Mouse (Mus musculus) intestine, embryonic 14.5 days (tissue): ENCODE measurements around the gene Tssk6. TPM values are rescaled to one million over a fixed set of nuclear protein-coding genes. Genes with fewer than 3 reads are reported as not detected.

Experiments
- ATAC-seq: fragments of 200-750 bp; cut with Nextera tagmentation; replicated peaks from 2 replicates; pipeline ENCODE4 v1.8.0; 2017; ENCODE audit warnings: low read depth, moderate number of reproducible peaks, moderate TSS enrichment, moderate library complexity; ENCODE audit not compliant: low FRiP score, low TSS enrichment
- DNase-seq: peaks from one replicate; pipeline ENCODE4 v3.0.0-alpha.2; 2018; ENCODE audit warnings: low spot score
- H3K27ac ChIP-seq: fragments of 300-500 bp; sonication (generic); 2 replicates; pipeline ENCODE4 v1.5.1; 2014; ENCODE audit warnings: low read depth, mild to moderate bottlenecking, control low read depth
- H3K27me3 ChIP-seq: fragments of 300-500 bp; sonication (generic); replicated peaks from 2 replicates; pipeline ENCODE4 v1.6.1; 2014; ENCODE audit warnings: low read length, control low read depth; ENCODE audit not compliant: control insufficient read depth, insufficient read depth
- H3K36me3 ChIP-seq: fragments of 300-500 bp; sonication (generic); 2 replicates; pipeline ENCODE4 v1.6.1; 2014; ENCODE audit warnings: low read length, control low read depth; ENCODE audit not compliant: control insufficient read depth, insufficient read depth
- H3K4me1 ChIP-seq: fragments of 300-500 bp; sonication (generic); replicated peaks from 2 replicates; pipeline ENCODE4 v1.6.1; 2014; ENCODE audit warnings: low read length, control low read depth, mixed read lengths; ENCODE audit not compliant: control insufficient read depth, insufficient read depth
- H3K4me2 ChIP-seq: fragments of 300-500 bp; sonication (generic); 2 replicates; pipeline ENCODE4 v1.6.1; 2014; ENCODE audit warnings: low read length
- H3K4me3 ChIP-seq: fragments of 300-500 bp; sonication (generic); 2 replicates; pipeline ENCODE4 v1.5.1; 2014; ENCODE audit warnings: low read depth, low read length, control low read depth, mixed read lengths
- H3K9ac ChIP-seq: fragments of 300-500 bp; sonication (generic); 2 replicates; pipeline ENCODE4 v1.6.1; 2014; ENCODE audit warnings: mild to moderate bottlenecking, low read length
- H3K9me3 ChIP-seq: fragments of 300-500 bp; sonication (generic); 2 replicates; pipeline ENCODE4 v1.6.1; 2016; ENCODE audit warnings: low read length, control low read depth; ENCODE audit not compliant: control insufficient read depth
- WGBS: fragments of 180-500 bp; shearing (Covaris S2); extraction: QIAGEN DNeasy Blood & Tissue Kit; methylation state at CpG from one replicate; pipeline ENCODE4 v1.1.7; 2014; 5-methylcytosine and 5-hydroxymethylcytosine counted together
- polyA plus RNA-seq: library from polyadenylated mRNA; unstranded; fragments of >200 nt; fragmentation: Nextera tagmentation; extraction: Ambion mirVana; gene quantifications from 2 replicates; pipeline ENCODE4 v1.2.1, GENCODE M21; 2014

The Tssk6 gene
- polyA plus RNA-seq, 1 experiment from 2014 or later: 4.0 TPM

DNA sequence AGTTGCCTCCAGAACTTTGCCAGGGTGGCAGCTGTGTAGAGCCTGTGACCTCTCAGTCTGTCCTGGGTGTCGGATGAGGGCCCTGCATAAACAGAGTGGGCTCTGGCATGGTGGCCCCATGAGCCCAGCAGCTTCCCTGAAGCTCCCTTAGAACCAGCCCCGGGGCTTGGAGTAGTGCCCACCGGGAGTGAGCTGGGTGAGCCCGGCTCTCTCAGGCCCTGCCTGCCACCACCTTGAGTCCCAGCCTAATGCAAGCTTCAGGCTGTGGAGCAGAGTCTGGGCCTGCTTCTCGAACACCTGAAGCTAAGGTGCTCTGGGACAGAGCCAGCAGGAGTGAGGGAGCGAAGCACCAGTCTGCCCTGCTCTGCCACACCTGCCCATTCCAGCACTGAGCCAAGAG lies 31.1 kb upstream of the Tssk6 start:
- no peak for DNase-seq
- 85% methylated on average over 6 of the region's 6 CpGs for WGBS

DNA sequence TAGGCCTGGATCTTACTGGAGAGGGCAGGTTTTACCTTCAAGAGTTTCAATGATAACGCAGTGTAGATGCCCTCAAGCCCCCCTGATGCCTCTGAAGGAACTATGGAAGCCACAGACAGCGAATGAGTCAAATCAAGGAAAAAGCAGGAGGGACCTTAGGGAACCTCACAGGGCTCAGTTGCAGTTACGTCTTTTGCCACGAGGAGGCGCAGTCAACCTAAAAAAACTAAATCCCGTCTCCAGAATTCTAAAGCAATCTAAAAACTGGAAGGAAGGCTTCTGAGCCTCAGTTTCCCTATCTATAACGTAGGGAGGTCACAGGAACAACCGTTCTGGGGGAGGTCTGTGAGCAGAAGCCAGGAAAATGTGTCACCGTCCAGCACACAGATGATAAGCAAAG lies 27.8 kb upstream of the Tssk6 start:
- no peak overlapping the region for H3K4me2 ChIP-seq
- ATAC-seq (no peak), DNase-seq (peak; percentile 92)
- H3K4me3 ChIP-seq: no peak overlapping the region
- no peaks in the 10 kb centered on the region for H3K4me1 ChIP-seq
- H3K36me3 ChIP-seq: no peaks in the 10 kb centered on the region
- H3K9me3 ChIP-seq: no peaks in the 10 kb centered on the region
- no peak overlapping the region for H3K9ac ChIP-seq
- 9% methylated on average over 9 of the region's 9 CpGs for WGBS
- H3K27me3 ChIP-seq: peaks cover 15% of the 10 kb centered on the region
- H3K27ac ChIP-seq: no peak overlapping the region

More for the DNA sequence above, 31.1 kb upstream of the Tssk6 start:
- Histone ChIP-seq H3K4me2 (no peak overlapping the region), H3K9ac (no peak overlapping the region), H3K4me3 (no peak overlapping the region), H3K27ac (no peak overlapping the region), H3K9me3 (no peaks in the 10 kb centered on the region), H3K4me1 (no peaks in the 10 kb centered on the region), H3K27me3 (no peaks in the 10 kb centered on the region), H3K36me3 (no peaks in the 10 kb centered on the region)
- no peak for ATAC-seq

DNA sequence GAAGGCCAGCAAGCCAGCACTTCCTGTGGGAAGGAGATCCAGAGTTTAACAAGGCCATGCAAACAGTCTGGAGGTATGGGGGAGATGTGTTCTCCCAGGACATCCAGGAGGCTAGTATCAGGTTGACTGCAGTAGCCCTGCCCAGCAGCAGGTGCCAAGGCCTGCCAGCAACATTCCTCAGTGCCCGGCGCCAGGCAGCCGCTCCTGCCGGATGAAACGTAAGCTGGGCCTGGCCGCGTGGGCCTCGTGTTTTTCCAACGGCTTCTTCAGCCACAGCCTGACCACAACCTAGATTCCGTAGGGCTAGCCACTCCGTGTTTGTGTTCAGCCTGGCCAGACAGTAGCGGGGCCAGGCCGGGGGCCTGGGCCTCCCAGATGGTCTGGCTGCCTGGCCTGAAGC lies 27.3 kb upstream of the Tssk6 start:
- Histone ChIP-seq H3K9ac (no peak overlapping the region), H3K4me2 (no peak overlapping the region), H3K4me1 (no peaks in the 10 kb centered on the region), H3K9me3 (no peaks in the 10 kb centered on the region), H3K27me3 (peaks cover 20% of the 10 kb centered on the region), H3K36me3 (no peaks in the 10 kb centered on the region), H3K27ac (no peak overlapping the region), H3K4me3 (no peak overlapping the region)
- DNase-seq (no peak), ATAC-seq (no peak)
- 85% methylated on average over 13 of the region's 13 CpGs for WGBS

GRCm38 (mm10) chr8:69876097-69876496 lies 25.9 kb upstream of the Tssk6 start:
- 48% methylated on average over 10 of the region's 10 CpGs for WGBS
- H3K4me2 ChIP-seq: no peak overlapping the region
- no peak overlapping the region for H3K9ac ChIP-seq
- H3K9me3 ChIP-seq: no peaks in the 10 kb centered on the region
- H3K27me3 ChIP-seq: peaks cover 34% of the 10 kb centered on the region
- H3K4me1 ChIP-seq: no peaks in the 10 kb centered on the region
- H3K4me3 ChIP-seq: no peak overlapping the region
- DNase-seq (no peak), ATAC-seq (no peak)
- no peaks in the 10 kb centered on the region for H3K36me3 ChIP-seq
- H3K27ac ChIP-seq: no peak overlapping the region

DNA sequence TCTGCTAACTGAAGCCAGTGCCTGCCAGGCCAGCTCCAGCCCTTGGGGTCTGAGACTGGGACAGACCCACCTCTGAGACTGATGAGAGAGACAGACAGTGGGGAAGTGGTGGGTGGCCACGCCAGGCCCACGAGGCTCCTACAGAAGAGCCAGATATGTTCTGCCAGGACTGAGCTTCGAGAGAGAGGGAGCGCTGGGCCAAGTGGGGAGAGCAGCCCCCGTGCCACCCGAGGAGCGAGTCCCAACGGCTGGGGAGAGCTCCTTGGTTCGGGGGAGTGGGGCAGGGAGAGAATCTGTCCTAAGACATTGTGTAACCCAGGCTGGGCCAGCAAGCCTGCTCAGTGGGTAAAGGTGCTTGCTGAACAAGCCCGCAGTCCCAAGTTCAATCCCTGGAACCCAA lies 25.0 kb upstream of the Tssk6 start:
- Histone ChIP-seq H3K27me3 (peaks cover 43% of the 10 kb centered on the region), H3K9me3 (no peaks in the 10 kb centered on the region; the same call in 1 of the 2 replicates), H3K4me3 (no peak overlapping the region), H3K4me1 (peaks cover 4% of the 10 kb centered on the region; the same call in 1 of the 2 replicates), H3K9ac (no peak overlapping the region), H3K4me2 (no peak overlapping the region), H3K36me3 (no peaks in the 10 kb centered on the region), H3K27ac (no peak overlapping the region)
- DNase-seq (no peak), ATAC-seq (no peak)
- 72% methylated on average over 10 of the region's 10 CpGs for WGBS

DNA sequence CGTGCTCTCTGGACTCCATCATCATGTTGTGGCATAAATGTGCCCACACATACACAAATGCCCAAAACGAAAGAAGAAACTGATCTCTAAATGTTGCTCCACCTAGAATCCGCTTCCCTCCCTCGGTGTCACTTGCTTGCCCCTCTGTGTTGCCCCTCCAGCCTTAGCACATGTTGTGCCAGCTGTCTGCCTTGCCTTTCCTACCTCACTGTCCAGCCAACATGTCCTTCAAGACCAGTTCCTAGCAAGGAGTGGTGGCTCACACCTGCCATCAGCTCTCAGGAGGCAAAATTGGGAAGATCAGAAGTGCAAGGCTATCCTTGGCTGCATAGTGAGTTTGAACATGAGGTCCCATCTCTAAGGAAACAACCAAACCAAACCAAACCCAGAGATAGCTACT lies 24.6 kb upstream of the Tssk6 start:
- ATAC-seq (no peak), DNase-seq (no peak)
- H3K4me3 ChIP-seq: no peak overlapping the region
- peaks cover 4% of the 10 kb centered on the region; the same call in 1 of the 2 replicates for H3K4me1 ChIP-seq
- 93% methylated on average over 4 of the region's 4 CpGs for WGBS
- peaks cover 47% of the 10 kb centered on the region for H3K27me3 ChIP-seq
- no peak overlapping the region for H3K27ac ChIP-seq
- H3K9ac ChIP-seq: no peak overlapping the region
- H3K36me3 ChIP-seq: no peaks in the 10 kb centered on the region
- H3K9me3 ChIP-seq: no peaks in the 10 kb centered on the region; the same call in 1 of the 2 replicates
- H3K4me2 ChIP-seq: no peak overlapping the region

GRCm38 (mm10) chr8:69877992-69878391 lies 24.0 kb upstream of the Tssk6 start:
- Histone ChIP-seq H3K27ac (no peak overlapping the region), H3K4me3 (no peak overlapping the region), H3K4me1 (peaks cover 4% of the 10 kb centered on the region; the same call in 1 of the 2 replicates), H3K36me3 (no peaks in the 10 kb centered on the region), H3K4me2 (no peak overlapping the region), H3K9me3 (no peaks in the 10 kb centered on the region; the same call in 1 of the 2 replicates), H3K27me3 (peaks cover 53% of the 10 kb centered on the region), H3K9ac (no peak overlapping the region)
- no peak for DNase-seq
- WGBS: 58% methylated on average over 3 of the region's 3 CpGs
- no peak for ATAC-seq

DNA sequence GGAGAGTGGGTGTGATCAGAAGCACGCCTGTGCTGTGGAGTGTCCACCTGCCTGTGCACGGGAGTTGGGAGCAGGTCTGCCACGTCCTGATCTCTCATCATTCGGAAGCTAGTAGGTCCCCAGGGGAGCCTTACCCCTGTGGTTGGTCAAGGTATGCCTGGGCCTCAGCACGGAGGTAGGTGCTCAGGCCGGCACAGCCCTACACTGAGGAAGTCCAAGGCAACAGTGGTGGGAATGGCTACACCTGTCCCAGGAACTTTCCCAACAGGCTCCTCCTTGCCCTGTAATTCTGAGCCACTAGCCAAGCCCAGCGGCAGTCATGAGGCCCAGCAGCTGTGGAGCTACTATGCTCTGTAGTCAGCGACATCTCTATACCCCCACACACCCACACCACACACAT lies 22.3 kb upstream of the Tssk6 start:
- no peaks in the 10 kb centered on the region for H3K36me3 ChIP-seq
- H3K9me3 ChIP-seq: no peaks in the 10 kb centered on the region; the same call in 1 of the 2 replicates
- H3K9ac ChIP-seq: no peak overlapping the region
- no peak overlapping the region for H3K4me2 ChIP-seq
- DNase-seq (no peak), ATAC-seq (no peak)
- H3K4me3 ChIP-seq: no peak overlapping the region
- peaks cover 70% of the 10 kb centered on the region for H3K27me3 ChIP-seq
- 59% methylated on average over 8 of the region's 8 CpGs for WGBS
- peaks cover 4% of the 10 kb centered on the region; the same call in 1 of the 2 replicates for H3K4me1 ChIP-seq
- H3K27ac ChIP-seq: no peak overlapping the region

GRCm38 (mm10) chr8:69880841-69881240 lies 21.1 kb upstream of the Tssk6 start:
- peaks cover 82% of the 10 kb centered on the region for H3K27me3 ChIP-seq
- 13% methylated on average over 37 of the region's 37 CpGs for WGBS
- ATAC-seq: no peak
- 0 out of 2 replicates have a peak overlapping the region, but pooled peaks have one; percentile 41 for H3K4me3 ChIP-seq
- H3K4me1 ChIP-seq: peaks cover 4% of the 10 kb centered on the region; the same call in 1 of the 2 replicates
- no peaks in the 10 kb centered on the region for H3K36me3 ChIP-seq
- peak overlapping the region; percentile 53 for H3K4me2 ChIP-seq
- no peak overlapping the region for H3K27ac ChIP-seq
- H3K9me3 ChIP-seq: no peaks in the 10 kb centered on the region; the same call in 1 of the 2 replicates
- no peak overlapping the region for H3K9ac ChIP-seq
- DNase-seq: no peak
